Mouse (Mus musculus) left cerebral cortex, postnatal 10 days (tissue): ENCODE measurements around the gene Lzts2. TPM values are rescaled to one million over a fixed set of nuclear protein-coding genes. Genes with fewer than 3 reads are reported as not detected.

Source experiments
- DNase-seq, 2 experiments: peaks; one replicate each; pipeline ENCODE4 v3.0.0; 2021 to 2022; ENCODE audit warnings: low spot score in 2 of 2, mixed read lengths in 1 of 2; ENCODE audit errors: extremely low spot score in 1 of 2
- intact Hi-C: fragments of 180-260 bp; cut with DNase I; formaldehyde crosslinking; loops from one replicate; pipeline ENCODE4 v1.15.1; 2025
- total RNA-seq, 2 experiments: library from RNA; stranded (reverse); gene quantifications; 2 replicates each; pipeline ENCODE4 v1.2.3; 2021

The Lzts2 gene
- total RNA-seq, 2 experiments from 2014 or later, result 24.5 to 25.6 TPM

- peak in 1 of 2 experiments; percentile 20 for DNase-seq
- intact Hi-C loops, result no loop called here
Observed at GRCm38 (mm10) chr19:45044389-45044927, 30.2 kb downstream of the Lzts2 start.

GRCm38 (mm10) chr19:45045236-45045635 is 31.0 kb downstream of the Lzts2 start:
- DNase-seq, result no peak
- intact Hi-C loops, result no loop called here

DNA sequence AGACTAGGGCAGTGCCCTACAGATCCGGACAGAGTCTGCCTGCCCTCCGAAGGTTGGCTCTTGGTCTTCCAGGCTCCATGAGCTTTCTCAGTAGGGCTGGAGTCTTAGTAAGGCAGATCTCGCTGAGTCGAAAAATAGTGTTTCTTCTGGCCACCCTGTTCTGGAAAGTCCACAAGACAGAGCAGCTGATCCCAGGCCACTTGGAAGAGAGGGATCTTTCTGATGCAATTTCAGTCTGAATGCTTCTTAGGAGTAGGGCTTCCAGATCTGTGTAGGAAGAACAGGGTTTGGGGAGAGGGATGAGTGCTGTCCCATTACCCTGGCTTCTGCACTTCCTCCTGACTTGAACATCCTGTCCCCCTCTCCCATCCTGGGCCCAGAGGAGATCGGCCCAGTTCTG is 31.4 kb downstream of the Lzts2 start, which contains the start of gene Pdzd7:
Gene Pdzd7 (minus strand): TSS at position 67 of the 400 bp plus-strand sequence.
- no peak for DNase-seq
- intact Hi-C loops, result no loop called here

- intact Hi-C loops, result no loop called here
- peak; percentile 77 to 90 for DNase-seq
Observed at GRCm38 (mm10) chr19:45046523-45047321, 32.5 kb downstream of the Lzts2 start.

GRCm38 (mm10) chr19:45047417-45047934 is 33.3 kb downstream of the Lzts2 start, which contains the start of gene Sfxn3:
Sfxn3 (plus strand) TSS chr19:45047503.
- intact Hi-C loops, result no loop called here
- DNase-seq, result peak; percentile 94 to 98

- peak; percentile 69 to 70 for DNase-seq
- intact Hi-C loops, result no loop called here
Observed at GRCm38 (mm10) chr19:45047935-45048643, 33.9 kb downstream of the Lzts2 start.

GRCm38 (mm10) chr19:45048644-45049365 is 34.6 kb downstream of the Lzts2 start:
- intact Hi-C loops, result no loop called here
- peak in 1 of 2 experiments; percentile 44 for DNase-seq

DNA sequence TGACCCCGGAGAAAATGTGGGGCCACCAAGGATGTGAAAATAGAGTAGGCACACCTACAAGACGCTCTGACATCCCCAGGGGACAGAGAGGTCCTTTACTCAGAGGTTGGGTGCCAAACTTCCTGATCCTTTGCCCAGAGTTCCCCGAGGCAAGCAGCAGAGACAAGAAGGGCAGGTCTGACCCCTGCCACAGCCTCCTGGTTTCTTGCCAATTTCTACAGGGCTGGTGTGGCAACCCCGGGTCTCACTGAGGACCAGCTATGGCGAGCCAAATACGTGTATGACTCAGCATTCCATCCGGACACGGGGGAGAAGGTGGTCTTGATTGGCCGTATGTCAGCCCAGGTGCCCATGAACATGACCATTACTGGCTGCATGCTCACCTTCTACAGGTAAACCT is 35.3 kb downstream of the Lzts2 start:
- peak in 1 of 2 experiments; percentile 31 for DNase-seq
- intact Hi-C loops, result no loop called here

GRCm38 (mm10) chr19:45053451-45053850 is 39.2 kb downstream of the Lzts2 start:
- DNase-seq, result peak in 1 of 2 experiments; percentile 24
- intact Hi-C loops, result no loop called here

DNA sequence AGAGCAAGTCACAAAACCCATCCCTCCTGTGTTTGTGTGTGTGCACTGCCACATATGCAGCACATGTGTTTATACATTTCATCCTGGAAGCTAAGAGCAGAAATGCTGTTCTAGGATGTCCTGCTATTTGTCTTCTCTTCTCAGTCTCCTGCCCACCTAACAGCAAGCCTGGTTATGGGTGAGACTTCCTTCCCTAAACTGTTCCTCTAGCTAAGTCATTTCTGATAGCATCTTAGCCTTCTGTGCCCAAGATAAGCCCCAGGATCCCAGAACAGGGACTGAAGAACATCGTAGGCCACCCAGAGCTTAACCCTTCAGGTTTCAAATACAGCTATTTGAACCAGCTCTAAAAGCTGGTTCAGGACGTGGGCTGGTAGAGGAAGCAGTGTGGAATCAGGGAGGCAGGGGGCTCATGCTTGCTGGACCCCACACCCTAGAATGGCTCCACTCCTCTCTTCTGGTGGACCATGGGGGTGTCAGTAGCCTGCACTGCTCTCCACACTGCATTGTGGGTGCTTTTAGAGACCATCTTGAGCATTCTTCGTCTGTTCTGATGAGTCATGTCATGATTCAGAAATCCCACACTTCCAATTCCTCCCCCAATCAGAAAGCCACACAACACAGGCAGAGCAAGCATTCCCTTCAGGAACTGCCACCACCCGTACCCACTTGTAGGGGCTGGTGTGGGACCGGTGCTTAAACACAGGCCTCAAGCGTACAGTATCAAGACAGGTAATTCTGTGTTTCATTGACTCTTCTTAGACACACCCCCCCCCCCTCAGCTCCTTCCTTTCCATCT is 40.9 kb downstream of the Lzts2 start:
- intact Hi-C loops, result no loop called here
- DNase-seq, result no peak

- intact Hi-C loops, result no loop called here
- peak in 1 of 2 experiments; percentile 31 for DNase-seq
Observed at GRCm38 (mm10) chr19:45056364-45056763, 42.1 kb downstream of the Lzts2 start.

DNA sequence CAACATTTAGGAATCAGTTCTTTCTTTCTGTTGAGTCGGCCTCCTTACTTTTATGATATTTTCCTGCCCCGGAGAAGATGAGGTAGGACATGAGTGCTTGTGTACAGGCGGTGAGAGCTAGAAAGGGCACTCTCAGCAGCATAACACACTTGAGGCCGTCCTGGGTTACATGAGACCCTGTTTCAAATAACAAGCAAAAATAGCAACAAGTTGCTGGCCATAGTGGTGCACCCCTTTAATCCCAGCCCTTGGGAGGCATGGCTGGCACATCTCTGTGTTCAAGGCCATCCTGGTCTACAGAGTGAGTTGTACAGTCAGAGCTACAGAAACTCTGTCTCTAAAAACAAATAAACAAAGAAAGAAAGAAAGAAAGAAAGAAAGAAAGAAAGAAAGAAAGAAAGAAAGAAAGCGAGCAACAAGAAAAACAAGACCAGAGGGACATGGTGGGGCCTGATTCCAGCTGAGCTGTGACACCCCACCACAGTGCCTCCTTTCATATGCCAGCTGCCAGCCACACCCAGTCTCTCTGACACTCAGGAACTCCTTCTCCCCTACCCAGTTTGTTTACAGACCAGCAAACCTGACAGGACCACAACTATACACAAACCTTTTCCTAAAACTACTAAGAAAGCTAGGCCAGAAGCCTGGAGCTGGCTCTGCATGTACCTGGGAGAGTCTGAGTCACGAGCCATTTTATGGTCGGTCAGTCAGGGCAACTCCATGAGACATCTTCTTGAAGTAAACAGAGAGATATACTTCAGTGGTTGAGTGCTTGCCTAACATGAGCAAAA is 42.9 kb downstream of the Lzts2 start:
- DNase-seq, result no peak
- intact Hi-C loops, result no loop called here

GRCm38 (mm10) chr19:45057724-45058112 is 43.5 kb downstream of the Lzts2 start:
- DNase-seq, result no peak
- intact Hi-C loops, result no loop called here

DNA sequence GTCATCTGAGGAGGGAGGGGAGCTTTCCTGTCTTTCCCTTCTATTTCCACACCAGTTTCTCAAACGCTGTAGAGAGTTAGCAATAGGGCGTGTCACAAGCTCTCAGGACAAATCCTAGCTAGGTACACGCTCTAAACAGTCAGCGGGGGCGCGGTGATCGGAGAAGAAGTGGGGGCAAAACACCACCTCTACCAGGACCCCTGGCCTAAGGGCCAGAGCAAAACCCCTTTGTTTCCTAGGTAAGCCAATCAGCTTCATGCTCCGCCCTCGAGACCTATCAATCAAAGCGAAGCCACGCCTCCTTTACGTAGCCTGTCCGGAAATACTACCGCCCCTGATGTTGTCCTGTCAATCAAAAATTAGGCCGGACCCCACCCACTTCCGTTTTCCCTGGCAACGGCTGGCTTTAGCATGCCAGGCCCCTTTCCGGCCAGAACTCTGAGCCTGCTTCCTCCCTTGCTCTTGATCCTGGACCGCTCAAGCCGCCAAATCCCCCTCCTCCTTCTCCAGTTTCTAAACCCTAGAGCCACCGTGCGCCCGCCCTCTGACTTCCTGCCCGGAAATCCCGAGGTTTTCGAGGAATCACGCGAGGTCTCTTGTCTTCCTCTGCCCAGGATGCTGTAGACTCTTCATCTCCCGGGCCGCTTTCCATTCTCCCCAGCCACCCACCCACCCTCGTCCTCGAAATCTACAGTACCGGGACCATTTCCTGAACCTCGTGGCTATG is 44.1 kb downstream of the Lzts2 start:
- DNase-seq, result peak; percentile 92 to 95
- intact Hi-C loops, result no loop called here

DNA sequence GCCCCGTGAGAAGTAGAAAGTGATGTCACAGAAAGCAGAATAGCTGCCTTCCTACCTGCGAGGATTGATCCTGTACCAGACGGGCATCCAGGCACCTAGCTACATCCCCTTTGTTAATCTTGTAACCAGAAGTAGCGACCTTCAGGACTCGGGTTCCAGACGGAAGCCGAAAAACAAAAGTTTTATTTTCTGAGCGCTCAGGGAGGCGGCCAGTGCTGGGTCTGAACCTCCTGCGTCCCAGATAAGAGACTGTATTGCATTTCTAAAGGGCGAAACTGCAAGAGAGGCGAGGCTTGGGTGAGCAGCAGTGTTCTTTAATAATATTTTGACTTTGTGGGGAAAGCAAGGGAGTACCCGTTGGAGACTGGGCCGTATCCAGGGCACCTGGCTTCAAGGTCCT is 44.6 kb downstream of the Lzts2 start:
- intact Hi-C loops, result no loop called here
- no peak for DNase-seq

GRCm38 (mm10) chr19:45063565-45064292 is 49.5 kb downstream of the Lzts2 start:
- intact Hi-C loops, result no loop called here
- no peak for DNase-seq
